Mouse (Mus musculus) hindbrain, embryonic 14.5 days (tissue): ENCODE data around the gene Dars. TPM values are rescaled to one million over a fixed set of nuclear protein-coding genes. Genes with fewer than 3 reads are reported as not detected.

Experiments
- ATAC-seq: fragments of 200-750 bp; cut with Nextera tagmentation; 2 replicates; pipeline ENCODE4 v1.8.0; 2017; ENCODE audit warnings: moderate number of reproducible peaks, mild to moderate bottlenecking, moderate TSS enrichment, moderate library complexity; ENCODE audit not compliant: low FRiP score
- DNase-seq: peaks from one replicate; pipeline ENCODE4 v3.0.0-alpha.2; 2015; ENCODE audit warnings: low spot score
- H3K27ac ChIP-seq: fragments of 300-500 bp; sonication (generic); 2 replicates; pipeline ENCODE4 v1.5.1; 2014; ENCODE audit warnings: mild to moderate bottlenecking, moderate library complexity
- H3K27me3 ChIP-seq: fragments of 300-500 bp; sonication (generic); 2 replicates; pipeline ENCODE4 v1.6.1; 2014; ENCODE audit warnings: mild to moderate bottlenecking, low read length, mixed read lengths; ENCODE audit not compliant: control insufficient read depth, insufficient read depth
- H3K36me3 ChIP-seq: fragments of 300-500 bp; sonication (generic); replicated peaks from 2 replicates; pipeline ENCODE4 v1.6.1; 2014; ENCODE audit not compliant: control insufficient read depth, insufficient read depth
- H3K4me1 ChIP-seq: fragments of 300-500 bp; sonication (generic); replicated peaks from 2 replicates; pipeline ENCODE4 v1.6.1; 2014; ENCODE audit warnings: antibody characterized with exemption, low read length, mixed read lengths; ENCODE audit not compliant: control insufficient read depth, insufficient read depth
- H3K4me2 ChIP-seq: fragments of 300-500 bp; sonication (generic); replicated peaks from 2 replicates; pipeline ENCODE4 v1.6.1; 2014; ENCODE audit warnings: mild to moderate bottlenecking, moderate library complexity
- H3K4me3 ChIP-seq: fragments of 300-500 bp; sonication (generic); replicated peaks from 2 replicates; pipeline ENCODE4 v1.5.1; 2014; ENCODE audit warnings: mild to moderate bottlenecking, low read length
- H3K9ac ChIP-seq: fragments of 300-500 bp; sonication (generic); 2 replicates; pipeline ENCODE4 v1.6.1; 2014
- H3K9me3 ChIP-seq: fragments of 300-500 bp; sonication (generic); 2 replicates; pipeline ENCODE4 v1.6.1; 2016; ENCODE audit warnings: low read length; ENCODE audit not compliant: control insufficient read depth
- WGBS: fragments of 180-500 bp; shearing (Covaris S2); extraction: QIAGEN DNeasy Blood & Tissue Kit; methylation state at CpG from one replicate; pipeline ENCODE4 v1.1.7; 2014; 5-methylcytosine and 5-hydroxymethylcytosine counted together
- polyA plus RNA-seq: library from polyadenylated mRNA; unstranded; fragments of >200 nt; fragmentation: Nextera tagmentation; extraction: Ambion mirVana; gene quantifications from 2 replicates; pipeline ENCODE4 v1.2.1, GENCODE M21; 2014

The Dars gene
- polyA plus RNA-seq, 1 experiment from 2014 or later, result 98.7 TPM

DNA sequence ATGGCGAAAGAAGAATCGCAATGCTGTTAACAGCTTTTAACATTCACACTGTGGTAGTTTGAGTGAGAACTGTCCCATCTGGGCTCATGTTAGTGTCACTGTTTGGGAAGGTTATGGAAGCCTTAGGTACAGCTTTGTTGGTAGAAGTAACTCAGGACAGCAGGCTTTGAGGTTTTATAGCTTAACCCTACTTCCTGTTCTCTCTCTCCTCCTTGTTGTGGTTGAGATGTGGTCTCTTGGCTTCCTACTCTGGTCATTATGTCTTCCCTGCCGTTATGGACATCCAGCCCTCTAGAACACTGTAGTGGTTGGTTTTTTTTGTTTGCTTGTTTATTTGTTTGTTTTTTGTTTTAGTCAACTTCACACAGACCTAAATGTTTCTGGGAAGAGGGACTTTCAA is 18.8 kb upstream of the Dars start:
- H3K27ac ChIP-seq, result no peak overlapping the region

DNA sequence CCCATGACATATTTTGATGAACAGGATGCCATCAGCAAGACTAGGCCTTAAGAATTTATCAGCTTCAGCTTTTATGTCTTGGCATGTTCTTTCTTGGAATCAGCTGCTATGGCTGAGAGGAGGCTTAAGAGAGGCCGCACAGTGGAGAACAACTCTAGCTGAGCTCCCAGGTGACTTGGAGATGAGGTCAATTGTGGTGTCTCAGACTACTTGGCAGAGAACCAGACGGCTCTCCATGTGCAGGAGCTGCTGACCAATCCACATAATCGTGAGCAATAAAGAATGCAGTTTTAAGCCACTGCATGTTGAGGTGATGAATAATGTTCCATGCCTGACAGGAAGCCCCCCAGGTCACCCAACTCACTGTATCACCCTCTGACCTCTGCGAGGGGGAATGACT is 18.4 kb upstream of the Dars start:
- Histone ChIP-seq H3K36me3 (no peaks in the 10 kb centered on the region), H3K27ac (no peak overlapping the region), H3K4me3 (no peak overlapping the region), H3K4me2 (no peak overlapping the region), H3K27me3 (no peaks in the 10 kb centered on the region), H3K9me3 (no peaks in the 10 kb centered on the region), H3K9ac (no peak overlapping the region), H3K4me1 (no peaks in the 10 kb centered on the region)
- ATAC-seq (no peak), DNase-seq (no peak)
- 81% methylated on average over 4 of the region's 4 CpGs for WGBS

More for the DNA sequence above, 18.8 kb upstream of the Dars start:
- DNase-seq (no peak), ATAC-seq (no peak)
- Histone ChIP-seq H3K36me3 (no peaks in the 10 kb centered on the region), H3K9ac (no peak overlapping the region), H3K4me3 (no peak overlapping the region), H3K27me3 (no peaks in the 10 kb centered on the region), H3K9me3 (no peaks in the 10 kb centered on the region), H3K4me2 (no peak overlapping the region), H3K4me1 (no peaks in the 10 kb centered on the region)
- 97% methylated on average over 3 of the region's 3 CpGs for WGBS

DNA sequence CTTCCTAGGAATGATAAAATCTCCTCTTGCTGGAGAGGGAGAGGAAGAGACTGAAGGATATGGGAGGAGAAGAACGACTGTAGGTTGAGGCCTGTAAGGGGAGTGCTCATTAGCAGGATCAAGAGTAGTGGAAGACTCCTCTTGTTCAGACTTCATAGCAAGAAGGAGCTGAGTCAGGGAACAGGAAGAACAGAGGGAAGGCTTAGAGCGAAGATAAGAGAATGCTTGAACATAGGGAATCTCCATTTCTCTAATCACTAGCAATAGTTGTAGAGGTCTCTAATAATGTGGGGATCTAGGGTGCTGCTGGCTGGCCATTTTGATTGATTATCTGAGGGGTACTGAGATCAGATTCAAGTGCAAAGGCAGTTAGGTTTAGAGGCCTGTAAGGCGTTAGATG is 7.8 kb upstream of the Dars start:
- 87% methylated on average over 3 of the region's 3 CpGs for WGBS
- Histone ChIP-seq H3K36me3 (no peaks in the 10 kb centered on the region), H3K4me2 (no peak overlapping the region), H3K4me3 (no peak overlapping the region), H3K9ac (no peak overlapping the region), H3K27ac (no peak overlapping the region), H3K4me1 (no peaks in the 10 kb centered on the region), H3K27me3 (no peaks in the 10 kb centered on the region), H3K9me3 (no peaks in the 10 kb centered on the region)
- no peak for ATAC-seq
- DNase-seq, result no peak

DNA sequence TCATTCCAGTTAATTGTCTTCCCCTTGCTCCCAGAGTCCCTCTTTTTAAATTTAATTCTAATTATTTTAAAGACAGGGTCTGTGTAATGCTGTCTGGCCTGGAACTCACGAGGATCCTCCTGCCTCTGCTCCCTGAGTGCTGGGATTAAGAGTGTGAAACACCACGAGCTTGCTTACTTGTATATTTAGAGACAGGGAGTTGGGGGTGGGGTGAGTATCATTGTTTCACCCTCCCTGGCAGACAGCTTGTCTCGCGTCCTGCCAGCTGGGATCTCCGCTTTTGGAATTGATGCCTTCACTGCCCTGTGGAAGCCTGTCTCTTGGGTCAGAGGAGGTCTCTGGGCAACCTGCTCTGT is 343 bp upstream of the Dars start:
- ATAC-seq (peak; percentile 52; the same call in 1 of the 2 replicates), DNase-seq (no peak)
- peaks cover 19% of the 10 kb centered on the region for H3K36me3 ChIP-seq
- H3K4me3 ChIP-seq, result peak overlapping the region; percentile 86
- H3K9me3 ChIP-seq, result no peaks in the 10 kb centered on the region
- peak overlapping the region; percentile 83 for H3K4me2 ChIP-seq
- H3K4me1 ChIP-seq, result peaks cover 6% of the 10 kb centered on the region; the same call in 1 of the 2 replicates
- WGBS, result 34% methylated on average over 5 of the region's 5 CpGs
- no peak overlapping the region for H3K9ac ChIP-seq
- no peak overlapping the region for H3K27ac ChIP-seq
- no peaks in the 10 kb centered on the region for H3K27me3 ChIP-seq

DNA sequence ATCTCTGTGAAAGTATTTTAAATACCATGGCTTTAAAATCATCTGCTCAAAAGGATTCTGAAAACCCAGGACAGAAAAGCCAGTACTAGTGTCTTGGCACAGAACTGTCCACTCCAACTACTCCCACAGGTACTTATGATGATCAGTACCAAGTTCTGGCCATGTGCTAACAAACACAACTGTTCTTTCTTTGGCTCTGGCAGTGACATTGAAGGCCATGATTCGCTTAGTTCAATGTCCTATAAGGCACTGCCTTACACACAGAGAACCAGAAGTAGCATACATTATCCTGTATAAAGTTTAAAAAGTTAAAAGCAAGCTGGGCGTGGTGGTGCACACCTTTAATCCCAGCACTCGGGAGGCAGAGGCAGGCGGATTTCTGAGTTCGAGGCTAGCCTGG is 6.0 kb downstream of the Dars start:
- 98% methylated on average over 5 of the region's 5 CpGs for WGBS
- no peak for DNase-seq
- Histone ChIP-seq H3K4me2 (no peak overlapping the region), H3K27ac (no peak overlapping the region), H3K9ac (no peak overlapping the region), H3K36me3 (peaks cover 23% of the 10 kb centered on the region), H3K4me1 (peaks cover 3% of the 10 kb centered on the region; the same call in 1 of the 2 replicates), H3K9me3 (no peaks in the 10 kb centered on the region), H3K27me3 (no peaks in the 10 kb centered on the region), H3K4me3 (no peak overlapping the region)
- no peak for ATAC-seq

DNA sequence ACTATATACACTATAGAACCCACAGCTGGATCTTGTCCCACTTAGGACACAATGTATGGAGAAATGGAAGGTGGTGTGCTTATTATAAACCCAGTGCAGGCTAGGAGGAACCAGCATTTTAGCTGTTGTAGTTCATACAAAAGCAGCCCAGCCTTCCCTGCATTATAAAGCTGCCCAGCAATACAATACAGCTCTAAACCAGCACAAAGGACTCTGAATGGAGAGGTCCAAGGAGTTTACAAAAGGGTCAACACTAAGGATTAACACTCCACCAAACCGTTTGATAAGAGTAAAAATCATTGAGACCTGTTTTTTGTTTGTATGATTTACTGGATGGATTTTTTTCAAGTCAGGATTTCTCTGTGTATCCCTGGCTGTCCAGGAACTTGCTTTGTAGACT is 10.3 kb downstream of the Dars start:
- Histone ChIP-seq H3K27me3 (no peaks in the 10 kb centered on the region), H3K4me3 (no peak overlapping the region), H3K4me1 (peaks cover 7% of the 10 kb centered on the region), H3K9ac (no peak overlapping the region), H3K36me3 (peaks cover 21% of the 10 kb centered on the region; the same call in 1 of the 2 replicates), H3K27ac (0 out of 2 replicates have a peak overlapping the region, but pooled peaks have one; percentile 10), H3K4me2 (no peak overlapping the region), H3K9me3 (no peaks in the 10 kb centered on the region)
- DNase-seq (no peak), ATAC-seq (no peak)
- 5% methylated on average over 1 of the region's 1 CpGs for WGBS

DNA sequence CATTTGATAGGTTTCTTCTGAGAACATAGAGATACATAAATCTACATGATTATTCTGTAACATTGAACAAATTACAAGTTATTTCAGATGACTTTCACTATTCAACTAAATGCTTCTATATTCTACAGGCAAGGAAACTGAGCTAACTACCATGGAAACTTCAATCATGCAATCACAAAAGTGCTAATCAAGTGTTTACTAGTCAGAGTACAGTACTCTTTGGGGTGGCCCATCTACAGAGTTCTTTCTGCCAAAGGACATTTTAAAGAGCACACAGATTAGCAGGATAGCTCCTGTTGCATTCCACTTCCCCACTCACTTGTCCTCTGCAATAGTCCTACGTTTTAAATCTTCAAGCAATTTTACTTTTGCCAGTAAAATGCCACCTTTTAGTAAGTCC is 11.5 kb downstream of the Dars start:
- H3K4me3 ChIP-seq, result no peak overlapping the region
- H3K27me3 ChIP-seq, result no peaks in the 10 kb centered on the region
- no peak for ATAC-seq
- DNase-seq, result no peak
- peaks cover 8% of the 10 kb centered on the region for H3K4me1 ChIP-seq
- peak overlapping the region; percentile 73; the same call in 1 of the 2 replicates for H3K27ac ChIP-seq
- no peaks in the 10 kb centered on the region for H3K9me3 ChIP-seq
- H3K4me2 ChIP-seq, result no peak overlapping the region; the same call in 1 of the 2 replicates
- peaks cover 21% of the 10 kb centered on the region; the same call in 1 of the 2 replicates for H3K36me3 ChIP-seq
- H3K9ac ChIP-seq, result no peak overlapping the region
- WGBS, result 36% methylated on average over 1 of the region's 1 CpGs

DNA sequence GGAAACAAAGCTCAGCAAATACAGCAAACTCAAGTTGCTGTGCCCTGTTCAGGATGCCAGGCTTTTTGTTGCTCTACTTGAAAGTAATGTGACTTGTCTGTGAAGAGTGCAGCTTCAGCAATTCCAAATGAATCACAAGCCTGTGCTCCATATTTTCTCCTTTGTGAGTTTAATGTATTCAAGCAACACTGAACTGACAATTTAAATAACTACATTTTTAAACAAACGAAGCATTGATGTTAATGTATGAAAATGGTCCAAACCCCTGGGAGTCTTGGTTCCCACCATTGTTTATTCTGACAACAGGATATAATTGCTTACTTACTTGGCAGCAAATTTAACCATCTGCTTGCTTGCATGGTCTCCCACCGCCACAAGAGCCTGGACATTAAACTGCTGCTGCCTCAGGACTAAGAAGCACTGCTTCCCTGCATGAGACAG is 12.1 kb downstream of the Dars start:
- ATAC-seq (peak; percentile 91), DNase-seq (peak; percentile 79)
- Histone ChIP-seq H3K9ac (no peak overlapping the region), H3K4me3 (no peak overlapping the region), H3K27ac (peak overlapping the region; percentile 73; the same call in 1 of the 2 replicates), H3K36me3 (peaks cover 21% of the 10 kb centered on the region; the same call in 1 of the 2 replicates), H3K4me1 (peaks cover 8% of the 10 kb centered on the region), H3K4me2 (no peak overlapping the region), H3K9me3 (no peaks in the 10 kb centered on the region), H3K27me3 (no peaks in the 10 kb centered on the region)
- WGBS, result 12% methylated on average over 2 of the region's 2 CpGs

DNA sequence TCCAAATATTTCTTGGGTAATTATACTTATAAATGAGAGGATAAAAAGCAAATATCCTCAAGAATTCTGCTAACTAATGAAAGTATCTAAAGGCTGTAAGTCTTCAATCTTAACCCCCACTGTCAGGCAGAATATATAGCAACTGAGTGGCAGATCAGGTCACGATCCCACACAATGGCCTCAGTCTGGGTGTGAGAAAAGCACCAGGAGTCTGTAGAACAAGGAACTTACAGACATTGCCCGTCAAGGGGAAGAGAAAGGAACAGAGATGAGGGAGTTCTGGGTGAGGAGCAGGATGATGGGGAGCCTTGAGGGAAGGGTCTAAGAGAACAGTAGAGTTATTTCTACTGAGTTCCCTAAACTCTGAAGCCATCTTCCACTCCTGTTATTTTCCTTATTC is 16.2 kb downstream of the Dars start:
- H3K36me3 ChIP-seq, result peaks cover 21% of the 10 kb centered on the region; the same call in 1 of the 2 replicates
- H3K9me3 ChIP-seq, result no peaks in the 10 kb centered on the region
- DNase-seq (no peak), ATAC-seq (no peak)
- peaks cover 16% of the 10 kb centered on the region for H3K4me1 ChIP-seq
- no peak overlapping the region for H3K4me2 ChIP-seq
- no peaks in the 10 kb centered on the region for H3K27me3 ChIP-seq
- no peak overlapping the region for H3K4me3 ChIP-seq
- WGBS, result 12% methylated on average over 2 of the region's 2 CpGs
- H3K9ac ChIP-seq, result no peak overlapping the region
- peak overlapping the region; percentile 58; the same call in 1 of the 2 replicates for H3K27ac ChIP-seq
